Mouse (Mus musculus) lung, postnatal 10 days (tissue): ENCODE results near the gene 1700037H04Rik.
A peak's percentile ranks its signal among the peaks of the same experiment; 100 is the strongest.

Experiments used
- DNase-seq: peaks from one replicate; pipeline ENCODE4 v3.0.0; 2021

1700037H04Rik gene

GRCm38 (mm10) chr2:131159938-131160581 is at the start of gene 1700037H04Rik:
1700037H04Rik (minus strand) TSS chr2:131160081.
- DNase-seq = peak; percentile 99

GRCm38 (mm10) chr2:131209125-131209795 is 49.4 kb upstream of the 1700037H04Rik start:
- DNase-seq = peak; percentile 37

GRCm38 (mm10) chr2:131208356-131208755 is 48.5 kb upstream of the 1700037H04Rik start:
- DNase-seq = no peak

- no peak for DNase-seq
Measured at GRCm38 (mm10) chr2:131206778-131207177, 46.9 kb upstream of the 1700037H04Rik start, which contains the start of gene Ap5s1. Ap5s1 (plus strand) TSS chr2:131207078.

GRCm38 (mm10) chr2:131205521-131206182 is 45.8 kb upstream of the 1700037H04Rik start:
- no peak for DNase-seq

- DNase-seq = peak; percentile 98
Measured at GRCm38 (mm10) chr2:131204410-131204981, 44.6 kb upstream of the 1700037H04Rik start.

GRCm38 (mm10) chr2:131203816-131204409 is 44.0 kb upstream of the 1700037H04Rik start:
- DNase-seq = peak; percentile 27

- no peak for DNase-seq
Measured at GRCm38 (mm10) chr2:131201262-131201661, 41.4 kb upstream of the 1700037H04Rik start.

- no peak for DNase-seq
Measured at GRCm38 (mm10) chr2:131200710-131201109, 40.8 kb upstream of the 1700037H04Rik start.

GRCm38 (mm10) chr2:131196606-131197316 is 36.9 kb upstream of the 1700037H04Rik start:
- peak; percentile 62 for DNase-seq

- no peak for DNase-seq
Measured at GRCm38 (mm10) chr2:131191005-131191390, 31.1 kb upstream of the 1700037H04Rik start.

GRCm38 (mm10) chr2:131190344-131191004 is 30.6 kb upstream of the 1700037H04Rik start:
- DNase-seq = peak; percentile 15

- DNase-seq = peak; percentile 35
Measured at GRCm38 (mm10) chr2:131189521-131190309, 29.8 kb upstream of the 1700037H04Rik start.

- no peak for DNase-seq
Measured at GRCm38 (mm10) chr2:131188311-131188710, 28.4 kb upstream of the 1700037H04Rik start.

GRCm38 (mm10) chr2:131187602-131187922 is 27.7 kb upstream of the 1700037H04Rik start:
- no peak for DNase-seq

- DNase-seq = peak; percentile 94
Measured at GRCm38 (mm10) chr2:131186771-131187601, 27.1 kb upstream of the 1700037H04Rik start, which contains the start of the genes Cdc25b and Spef1. Cdc25b (plus strand) TSS chr2:131186949. Spef1 (minus strand) TSS chr2:131187282.

- no peak for DNase-seq
Measured at GRCm38 (mm10) chr2:131186343-131186742, 26.5 kb upstream of the 1700037H04Rik start.

- DNase-seq = peak; percentile 89
Measured at GRCm38 (mm10) chr2:131179990-131180587, 20.2 kb upstream of the 1700037H04Rik start, which contains the start of gene Cenpb. Cenpb (minus strand) TSS chr2:131180067.

- peak; percentile 79 for DNase-seq
Measured at GRCm38 (mm10) chr2:131179246-131179886, 19.5 kb upstream of the 1700037H04Rik start.
